ENCODE assay signal across 8 mouse cellular contexts in genomic region chr11:69414421-69415326, GRCm38 (mm10). TPM values are rescaled to one million over a fixed set of nuclear protein-coding genes. Genes with fewer than 3 reads are reported as not detected.
DNase-seq lines count a peak whose midpoint lies in the region; ATAC-seq and TF ChIP-seq lines count a peak whose summit lies in the region.

No protein-coding gene starts in this region.

- peak overlapping the region; percentile 96 for H3K4me2 ChIP-seq in neural tube, embryonic 15.5 days

- peaks cover 0 to 26% of the 10 kb centered on the region in 2 experiments; a peak in 2 of 4 replicates for H3K36me3 ChIP-seq in MEL (ENCODE audit: control insufficient read depth in 1 of 2, insufficient read depth in 2 of 2, low read length in 2 of 2)
- H3K36me3 ChIP-seq in forebrain, embryonic 10.5 days (replicated peaks): peaks cover 28% of the 10 kb centered on the region
- H3K36me3 ChIP-seq in limb, embryonic 10.5 days: peaks cover 27% of the 10 kb centered on the region
- peaks cover 10% of the 10 kb centered on the region for H3K36me3 ChIP-seq in neural tube, embryonic 15.5 days

- ATAC-seq in neural tube, embryonic 15.5 days (ENCODE audit: low FRiP score): no peak

- H3K27ac ChIP-seq in MEL (ENCODE audit: control insufficient read depth, low read depth, low read length): peak overlapping the region; percentile 91
- peak overlapping the region; percentile 99 for H3K27ac ChIP-seq in forebrain, embryonic 10.5 days
- peak overlapping the region; percentile 100 for H3K27ac ChIP-seq in limb, embryonic 10.5 days
- peak overlapping the region; percentile 98 for H3K27ac ChIP-seq in neural tube, embryonic 15.5 days (replicated peaks)

- peak in 1 of 2 experiments; percentile 59; a peak in 1 of 4 replicates for TF ChIP-seq EP300 in MEL (IDR thresholded peaks at IDR 0.05; ENCODE audit: low read depth in 1 of 2, low read length in 2 of 2)

- peaks cover 17 to 46% of the 10 kb centered on the region in 2 experiments for H3K4me1 ChIP-seq in MEL (ENCODE audit: control insufficient read depth in 1 of 2, insufficient read depth in 2 of 2, low read length in 2 of 2)
- peaks cover 100% of the 10 kb centered on the region for H3K4me1 ChIP-seq in forebrain, embryonic 10.5 days
- H3K4me1 ChIP-seq in limb, embryonic 10.5 days: peaks cover 90% of the 10 kb centered on the region
- peaks cover 75% of the 10 kb centered on the region for H3K4me1 ChIP-seq in neural tube, embryonic 15.5 days

- no peak for TF ChIP-seq RAD21 in MEL (IDR thresholded peaks at IDR 0.05; ENCODE audit: low read depth, low read length)

- no peak for TF ChIP-seq CTCF in MEL (IDR thresholded peaks at IDR 0.05 in 2 of 3, conservative IDR thresholded peaks at IDR 0.05 in 1 of 3; ENCODE audit: control insufficient read depth in 1 of 3, insufficient read depth in 1 of 3, low read depth in 2 of 3, low read length in 3 of 3, poor library complexity in 1 of 3, severe bottlenecking in 1 of 3)

- no peaks in the 10 kb centered on the region for H3K27me3 ChIP-seq in MEL (ENCODE audit: control insufficient read depth in 1 of 2, insufficient read depth in 2 of 2, low read length in 2 of 2)
- no peaks in the 10 kb centered on the region for H3K27me3 ChIP-seq in forebrain, embryonic 10.5 days (ENCODE audit: poor library complexity, severe bottlenecking)
- no peaks in the 10 kb centered on the region for H3K27me3 ChIP-seq in limb, embryonic 10.5 days (ENCODE audit: low read depth, poor library complexity, severe bottlenecking)
- no peaks in the 10 kb centered on the region for H3K27me3 ChIP-seq in neural tube, embryonic 15.5 days (replicated peaks)

- DNase-seq in kidney, adult 11 months: peak; percentile 21
- DNase-seq in kidney, postnatal 14 days: no peak
- peak; percentile 64 for DNase-seq in MEL (ENCODE audit: low read depth, low spot score)
- DNase-seq in forebrain, embryonic 10.5 days (ENCODE audit: extremely low spot score, low spot score): peak; percentile 39
- DNase-seq in limb, embryonic 10.5 days (ENCODE audit: low spot score): peak; percentile 72
- no peak for DNase-seq in urinary bladder, adult 2 months (ENCODE audit: low spot score)
- no peak for DNase-seq in adrenal gland, postnatal 25 days

- H3K9me3 ChIP-seq in MEL (replicated peaks; ENCODE audit: insufficient read depth, low read length): no peaks in the 10 kb centered on the region
- H3K9me3 ChIP-seq in forebrain, embryonic 10.5 days: no peaks in the 10 kb centered on the region
- no peaks in the 10 kb centered on the region for H3K9me3 ChIP-seq in limb, embryonic 10.5 days (replicated peaks)
- H3K9me3 ChIP-seq in neural tube, embryonic 15.5 days (replicated peaks): no peaks in the 10 kb centered on the region

- peaks cover 47% of the 10 kb centered on the region for H3K79me2 ChIP-seq in MEL (ENCODE audit: control insufficient read depth, insufficient read depth, low read length, poor library complexity)

- H3K9ac ChIP-seq in MEL (ENCODE audit: control insufficient read depth, low read depth, low read length, poor library complexity, severe bottlenecking): peak overlapping the region; percentile 85
- peak overlapping the region; percentile 91 for H3K9ac ChIP-seq in neural tube, embryonic 15.5 days (replicated peaks)

- TF ChIP-seq POLR2A in MEL (IDR thresholded peaks at IDR 0.05; ENCODE audit: control insufficient read depth in 1 of 2, insufficient read depth in 1 of 2, low read depth in 1 of 2, low read length in 2 of 2, poor library complexity in 1 of 2): peak in 1 of 2 experiments; percentile 37; a peak in 1 of 4 replicates

- peak overlapping the region; percentile 75 to 90 for H3K4me3 ChIP-seq in MEL (ENCODE audit: control insufficient read depth in 1 of 2, insufficient read depth in 1 of 2, low read depth in 2 of 2, low read length in 2 of 2)
- peak overlapping the region; percentile 79 for H3K4me3 ChIP-seq in forebrain, embryonic 10.5 days
- peak overlapping the region; percentile 87 for H3K4me3 ChIP-seq in limb, embryonic 10.5 days
- H3K4me3 ChIP-seq in neural tube, embryonic 15.5 days (replicated peaks): peak overlapping the region; percentile 65

- 11% methylated on average over 4 of the region's 4 CpGs for WGBS in forebrain, embryonic 10.5 days
- 5% methylated on average over 4 of the region's 4 CpGs for WGBS in limb, embryonic 10.5 days
- WGBS in neural tube, embryonic 15.5 days: 9% methylated on average over 4 of the region's 4 CpGs

TF ChIP-seq in MEL, 35 proteins besides CTCF, POLR2A, EP300 and RAD21:
- TF ChIP-seq SMC3 (IDR thresholded peaks at IDR 0.05; ENCODE audit: low read depth, low read length) (no peak), USF1 (IDR thresholded peaks at IDR 0.05; ENCODE audit: low read depth, low read length) (no peak), NELFE (IDR thresholded peaks at IDR 0.05; ENCODE audit: low read depth, low read length) (no peak), ETS1 (IDR thresholded peaks at IDR 0.05; ENCODE audit: low read depth, low read length) (peak; percentile 48; the same call in 1 of the 2 replicates), USF2 (IDR thresholded peaks at IDR 0.05; ENCODE audit: borderline replicate concordance in 1 of 2, insufficient read depth in 1 of 2, low read depth in 1 of 2, low read length in 2 of 2) (no peak), KAT2A (conservative IDR thresholded peaks at IDR 0.05; ENCODE audit: low read depth, low read length) (peak; percentile 45; the same call in 1 of the 2 replicates), MAZ (IDR thresholded peaks at IDR 0.05; ENCODE audit: low read depth, low read length) (peak; percentile 54; the same call in 1 of the 2 replicates)
TF ChIP-seq in MEL: peak in this region for 3.

RNA-seq across cellular contexts. Expression of gene Kdm6b, which starts 1.2 kb away (rescaled TPM):
- total RNA-seq in MEL (2012; rRNA removed): 5.8 and 7.2 TPM in 2 replicates
- polyA plus RNA-seq in MEL (2012; ENCODE audit: insufficient read depth in 1 of 2, insufficient read length in 2 of 2, low read depth in 1 of 2, low replicate concordance in 2 of 2, missing spikeins in 1 of 2): 10 to 100 TPM; 25.0 to 43.4 TPM
- 31.7 TPM in 2 replicates for polyA plus RNA-seq in forebrain, embryonic 10.5 days (2016; fragmentation: Nextera tagmentation; extraction: Ambion mirVana)
- 36.6 and 40.8 TPM in 2 replicates for polyA plus RNA-seq in limb, embryonic 10.5 days (2016; fragmentation: Nextera tagmentation; extraction: Ambion mirVana)
- 29.4 and 32.6 TPM in 2 replicates for polyA plus RNA-seq in neural tube, embryonic 15.5 days (2015; fragmentation: Nextera tagmentation; extraction: Ambion mirVana)
- polyA plus RNA-seq in urinary bladder, adult 2 months (2012; rRNA removed): 3.3 and 10.7 TPM in 2 replicates
- 45.1 and 46.2 TPM in 2 replicates for total RNA-seq in adrenal gland, postnatal 25 days (2021)

RNA-seq across cellular contexts. Expression of gene Tmem88, which starts 16.6 kb away (rescaled TPM):
- total RNA-seq in MEL (2012; rRNA removed): 0.39 TPM in 2 replicates
- under 1 TPM in 1 of 2 experiments, not detected in 1; 0.45 TPM for polyA plus RNA-seq in MEL (2012; ENCODE audit: insufficient read depth in 1 of 2, insufficient read length in 2 of 2, low read depth in 1 of 2, low replicate concordance in 2 of 2, missing spikeins in 1 of 2)
- polyA plus RNA-seq in forebrain, embryonic 10.5 days (2016; fragmentation: Nextera tagmentation; extraction: Ambion mirVana): 23.3 and 23.4 TPM in 2 replicates
- 23.0 and 24.7 TPM in 2 replicates for polyA plus RNA-seq in limb, embryonic 10.5 days (2016; fragmentation: Nextera tagmentation; extraction: Ambion mirVana)
- 6.2 and 9.1 TPM in 2 replicates for polyA plus RNA-seq in neural tube, embryonic 15.5 days (2015; fragmentation: Nextera tagmentation; extraction: Ambion mirVana)
- 11.5 and 11.6 TPM in 2 replicates for polyA plus RNA-seq in urinary bladder, adult 2 months (2012; rRNA removed)
- 13.9 and 16.9 TPM in 2 replicates for total RNA-seq in adrenal gland, postnatal 25 days (2021)

RNA-seq across cellular contexts. Expression of gene Cyb5d1, which starts 19.2 kb away (rescaled TPM):
- total RNA-seq in MEL (2012; rRNA removed): 26.8 and 39.6 TPM in 2 replicates
- 10 to 100 TPM in 1 of 2 experiments, not detected in 1; 21.3 TPM for polyA plus RNA-seq in MEL (2012; ENCODE audit: insufficient read depth in 1 of 2, insufficient read length in 2 of 2, low read depth in 1 of 2, low replicate concordance in 2 of 2, missing spikeins in 1 of 2)
- polyA plus RNA-seq in forebrain, embryonic 10.5 days (2016; fragmentation: Nextera tagmentation; extraction: Ambion mirVana): 47.3 and 54.6 TPM in 2 replicates
- polyA plus RNA-seq in limb, embryonic 10.5 days (2016; fragmentation: Nextera tagmentation; extraction: Ambion mirVana): 45.2 and 51.6 TPM in 2 replicates
- 29.7 and 31.5 TPM in 2 replicates for polyA plus RNA-seq in neural tube, embryonic 15.5 days (2015; fragmentation: Nextera tagmentation; extraction: Ambion mirVana)
- 43.0 and 48.0 TPM in 2 replicates for polyA plus RNA-seq in urinary bladder, adult 2 months (2012; rRNA removed)
- 43.5 and 51.0 TPM in 2 replicates for total RNA-seq in adrenal gland, postnatal 25 days (2021)

RNA-seq across cellular contexts. Expression of gene Naa38, which starts 19.4 kb away (rescaled TPM):
- 190 and 191 TPM in 2 replicates for total RNA-seq in MEL (2012; rRNA removed)
- 100 to 1,000 TPM in 1 of 2 experiments, not detected in 1; 173 TPM for polyA plus RNA-seq in MEL (2012; ENCODE audit: insufficient read depth in 1 of 2, insufficient read length in 2 of 2, low read depth in 1 of 2, low replicate concordance in 2 of 2, missing spikeins in 1 of 2)
- 131 and 136 TPM in 2 replicates for polyA plus RNA-seq in forebrain, embryonic 10.5 days (2016; fragmentation: Nextera tagmentation; extraction: Ambion mirVana)
- polyA plus RNA-seq in limb, embryonic 10.5 days (2016; fragmentation: Nextera tagmentation; extraction: Ambion mirVana): 140 and 151 TPM in 2 replicates
- polyA plus RNA-seq in neural tube, embryonic 15.5 days (2015; fragmentation: Nextera tagmentation; extraction: Ambion mirVana): 130 and 132 TPM in 2 replicates
- 143 and 188 TPM in 2 replicates for polyA plus RNA-seq in urinary bladder, adult 2 months (2012; rRNA removed)
- total RNA-seq in adrenal gland, postnatal 25 days (2021): 127 and 149 TPM in 2 replicates

RNA-seq across cellular contexts. Expression of gene Chd3, which starts 45.5 kb away (rescaled TPM):
- total RNA-seq in MEL (2012; rRNA removed): 37.3 and 65.8 TPM in 2 replicates
- 10 to 100 TPM in 1 of 2 experiments, not detected in 1; 84.9 TPM for polyA plus RNA-seq in MEL (2012; ENCODE audit: insufficient read depth in 1 of 2, insufficient read length in 2 of 2, low read depth in 1 of 2, low replicate concordance in 2 of 2, missing spikeins in 1 of 2)
- 40.7 and 44.9 TPM in 2 replicates for polyA plus RNA-seq in forebrain, embryonic 10.5 days (2016; fragmentation: Nextera tagmentation; extraction: Ambion mirVana)
- polyA plus RNA-seq in limb, embryonic 10.5 days (2016; fragmentation: Nextera tagmentation; extraction: Ambion mirVana): 35.1 and 70.5 TPM in 2 replicates
- polyA plus RNA-seq in neural tube, embryonic 15.5 days (2015; fragmentation: Nextera tagmentation; extraction: Ambion mirVana): 70.6 and 76.1 TPM in 2 replicates
- polyA plus RNA-seq in urinary bladder, adult 2 months (2012; rRNA removed): 85.5 and 132 TPM in 2 replicates
- total RNA-seq in adrenal gland, postnatal 25 days (2021): 105 and 111 TPM in 2 replicates

Comparison
In these comparisons a context has a peak if more than half of its experiments do, and no peak if none do; other contexts are left out.
1. DNase-seq: peak in kidney, adult 11 months (single experiment), MEL (single experiment), forebrain, embryonic 10.5 days (single experiment) and limb, embryonic 10.5 days (single experiment); none in kidney, postnatal 14 days (single experiment), urinary bladder, adult 2 months (single experiment) and adrenal gland, postnatal 25 days (single experiment).
2. Peak in every context shown above with its lines, with median percentiles within 50 percentile points of each other: H3K27ac ChIP-seq and H3K4me3 ChIP-seq.